Mouse (Mus musculus) spleen, adult 2 months (tissue): ENCODE measurements around the gene Dnajc9.
A peak's percentile ranks its signal among the peaks of the same experiment; 100 is the strongest.

Source experiments
- CTCF ChIP-seq: fragments of 200-500 bp; IDR thresholded peaks from 2 replicates; pipeline ENCODE4 v1.5.1; 2011; ENCODE audit warnings: mild to moderate bottlenecking, inconsistent platforms; ENCODE audit not compliant: insufficient read depth, insufficient read length, insufficient replicate concordance; ENCODE audit errors: extremely low read depth
- POLR2A ChIP-seq: fragments of 200-500 bp; IDR thresholded peaks from 2 replicates; pipeline ENCODE4 v1.6.1; 2011; ENCODE audit warnings: low read depth, low read length, inconsistent platforms

DNA sequence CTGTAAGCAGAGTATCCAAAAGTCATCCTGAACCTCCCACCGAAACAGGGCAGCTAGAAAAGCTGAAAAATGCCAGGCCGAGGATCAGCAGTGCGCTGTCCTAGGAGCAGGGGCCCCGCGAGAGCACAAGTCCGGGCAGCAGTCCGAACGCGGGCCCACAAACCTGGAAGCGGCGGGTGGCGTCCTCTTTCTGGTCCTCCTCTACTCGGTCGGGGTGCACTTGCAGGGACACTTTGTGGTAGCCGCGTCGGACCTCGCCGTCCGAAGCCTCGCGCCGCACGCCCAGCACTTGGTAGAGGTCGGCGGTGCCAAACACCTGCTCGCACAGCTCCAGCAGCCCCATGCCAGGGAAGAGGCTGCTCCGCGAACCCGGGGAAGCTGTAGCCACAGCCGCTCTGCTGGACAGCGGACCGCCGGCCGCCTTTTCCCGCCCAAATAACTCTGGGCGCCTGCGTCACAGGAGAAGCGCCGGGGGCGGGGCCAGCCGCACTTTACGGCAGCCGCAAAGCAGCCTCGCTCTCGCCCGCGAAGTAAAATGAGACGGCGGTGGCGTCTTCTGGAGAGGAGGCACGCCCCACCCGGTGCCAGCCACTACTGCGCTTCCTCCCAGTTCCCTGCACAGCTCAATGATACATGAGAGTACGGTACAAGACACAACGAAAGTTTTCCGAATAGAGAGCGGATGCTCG, at the start of gene Dnajc9:
- peak; percentile 46; the same call in 1 of the 2 replicates for TF ChIP-seq POLR2A
- no peak for TF ChIP-seq CTCF
